Mouse (Mus musculus) liver, embryonic 13.5 days (tissue): Measurements from ENCODE around the gene Gtpbp4. TPM values are rescaled to one million over a fixed set of nuclear protein-coding genes. Genes with fewer than 3 reads are reported as not detected.
"Not testable (repeated sequence)": the region's sequence is repeated elsewhere in the genome, so short reads cannot be mapped to it uniquely, and the experiment has no call there.

ENCODE experiments used
- ATAC-seq: fragments of 200-750 bp; cut with Nextera tagmentation; 2 replicates; pipeline ENCODE4 v1.8.0; 2017; ENCODE audit warnings: low read depth, mild to moderate bottlenecking, moderate number of reproducible peaks, moderate library complexity
- DNase-seq: peaks from one replicate; pipeline ENCODE4 v3.0.0; 2022
- H3K27ac ChIP-seq: fragments of 300-500 bp; sonication (generic); 2 replicates; pipeline ENCODE4 v1.5.1; 2015; ENCODE audit warnings: moderate library complexity, mild to moderate bottlenecking, inconsistent platforms
- H3K27me3 ChIP-seq: fragments of 300-500 bp; sonication (generic); 2 replicates; pipeline ENCODE4 v1.6.1; 2015; ENCODE audit warnings: mild to moderate bottlenecking, inconsistent platforms
- H3K36me3 ChIP-seq: fragments of 300-500 bp; sonication (generic); 2 replicates; pipeline ENCODE4 v1.6.1; 2015; ENCODE audit warnings: mild to moderate bottlenecking, inconsistent platforms
- H3K4me1 ChIP-seq: fragments of 300-500 bp; sonication (generic); replicated peaks from 2 replicates; pipeline ENCODE4 v1.6.1; 2015; ENCODE audit warnings: inconsistent platforms
- H3K4me2 ChIP-seq: fragments of 300-500 bp; sonication (generic); 2 replicates; pipeline ENCODE4 v1.6.1; 2015; ENCODE audit warnings: inconsistent platforms, mild to moderate bottlenecking, moderate library complexity
- H3K4me3 ChIP-seq: fragments of 300-500 bp; sonication (generic); replicated peaks from 2 replicates; pipeline ENCODE4 v1.5.1; 2015; ENCODE audit warnings: mild to moderate bottlenecking, inconsistent platforms
- H3K9ac ChIP-seq: fragments of 300-500 bp; sonication (generic); 2 replicates; pipeline ENCODE4 v1.6.1; 2015; ENCODE audit warnings: mild to moderate bottlenecking, inconsistent platforms
- H3K9me3 ChIP-seq: fragments of 300-500 bp; sonication (generic); replicated peaks from 2 replicates; pipeline ENCODE4 v1.6.1; 2016; ENCODE audit warnings: inconsistent platforms
- WGBS: fragments of 180-500 bp; shearing (Covaris S2); methylation state at CpG from one replicate; pipeline ENCODE4 v1.1.7; 2015; ENCODE audit not compliant: insufficient replicate concordance; 5-methylcytosine and 5-hydroxymethylcytosine counted together
- polyA plus RNA-seq: library from polyadenylated mRNA; unstranded; fragments of >200 nt; fragmentation: Nextera tagmentation; extraction: Ambion mirVana; gene quantifications from 2 replicates; pipeline ENCODE4 v1.2.1, GENCODE M21; 2015

The Gtpbp4 gene
- polyA plus RNA-seq, 1 experiment from 2014 or later = 65.5 TPM

DNA sequence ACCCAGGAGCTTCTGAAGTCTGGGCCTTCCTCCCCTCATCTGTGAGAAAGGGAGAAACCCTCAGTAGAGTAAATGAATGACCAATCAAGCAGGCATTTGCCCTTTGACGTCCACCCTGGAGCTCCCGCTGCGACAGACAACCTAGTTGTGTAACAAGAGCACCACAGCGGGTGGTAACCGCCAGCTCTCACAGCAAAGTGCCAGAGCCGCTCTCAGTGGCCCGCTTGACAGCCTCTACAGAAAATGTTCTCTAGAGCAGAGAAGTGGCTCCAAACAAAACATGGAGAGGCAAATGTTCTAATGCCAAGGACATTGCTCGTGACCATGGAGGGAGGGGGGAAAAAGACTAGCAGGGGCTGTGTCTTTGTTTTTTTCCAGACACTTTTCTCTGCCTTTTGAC, 21.3 kb upstream of the Gtpbp4 start:
- Histone ChIP-seq H3K4me1 (peaks cover 69% of the 10 kb centered on the region), H3K9ac (no peak overlapping the region), H3K27me3 (no peaks in the 10 kb centered on the region), H3K4me3 (no peak overlapping the region), H3K4me2 (no peak overlapping the region), H3K36me3 (no peaks in the 10 kb centered on the region), H3K27ac (peak overlapping the region; percentile 84), H3K9me3 (no peaks in the 10 kb centered on the region)
- no peak for DNase-seq
- WGBS = 65% methylated on average over 8 of the region's 8 CpGs
- ATAC-seq = no peak

DNA sequence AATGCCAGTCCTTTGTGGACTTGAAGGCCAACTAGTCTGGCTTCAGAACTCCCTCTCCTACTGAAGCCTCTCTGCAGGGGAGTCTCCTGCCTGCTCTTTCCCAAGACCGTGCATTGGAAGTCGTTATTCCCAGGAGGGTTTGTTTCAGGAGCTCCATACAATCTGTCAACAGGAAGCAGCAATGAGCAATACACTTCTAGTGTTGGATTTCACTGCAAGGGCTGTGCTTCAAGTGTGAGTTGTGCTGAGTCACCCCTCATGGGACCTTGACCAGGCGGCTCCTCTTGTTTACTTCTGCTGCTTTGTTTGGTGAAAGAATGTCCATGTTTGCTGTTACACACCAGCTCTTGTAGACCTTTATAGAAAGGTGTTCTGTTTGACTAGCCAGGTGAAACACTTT, 18.5 kb upstream of the Gtpbp4 start:
- Histone ChIP-seq H3K36me3 (no peaks in the 10 kb centered on the region), H3K4me3 (no peak overlapping the region), H3K9me3 (no peaks in the 10 kb centered on the region), H3K9ac (no peak overlapping the region), H3K27me3 (no peaks in the 10 kb centered on the region), H3K27ac (peak overlapping the region; percentile 84), H3K4me1 (peaks cover 48% of the 10 kb centered on the region), H3K4me2 (no peak overlapping the region)
- peak; percentile 56 for ATAC-seq
- peak; percentile 65 for DNase-seq
- WGBS = 7% methylated on average over 3 of the region's 3 CpGs

DNA sequence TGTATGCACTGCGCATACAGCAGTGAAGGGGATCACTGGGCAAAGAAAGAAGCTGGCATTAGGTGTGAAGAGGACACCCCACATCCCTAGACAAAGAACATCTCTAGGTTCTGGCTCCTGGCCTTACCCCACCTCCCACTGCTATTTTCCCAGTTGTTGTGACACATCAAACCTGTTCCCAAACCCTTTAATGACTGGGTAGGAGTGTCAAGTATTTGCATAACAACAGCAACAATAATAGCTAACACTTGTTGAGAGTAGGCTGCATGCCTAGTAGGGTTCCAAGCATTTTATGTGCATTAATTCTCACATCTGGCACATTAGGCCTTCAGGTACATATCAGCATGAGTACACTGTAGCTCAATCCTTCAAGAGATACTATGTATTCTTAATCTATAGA, 17.6 kb upstream of the Gtpbp4 start:
- no peaks in the 10 kb centered on the region for H3K9me3 ChIP-seq
- DNase-seq = no peak
- H3K4me3 ChIP-seq = no peak overlapping the region
- no peaks in the 10 kb centered on the region for H3K27me3 ChIP-seq
- no peak overlapping the region for H3K4me2 ChIP-seq
- 92% methylated on average over 1 of the region's 1 CpGs for WGBS
- peak overlapping the region; percentile 84 for H3K27ac ChIP-seq
- no peak for ATAC-seq
- H3K9ac ChIP-seq = no peak overlapping the region
- H3K4me1 ChIP-seq = peaks cover 38% of the 10 kb centered on the region
- no peaks in the 10 kb centered on the region for H3K36me3 ChIP-seq

DNA sequence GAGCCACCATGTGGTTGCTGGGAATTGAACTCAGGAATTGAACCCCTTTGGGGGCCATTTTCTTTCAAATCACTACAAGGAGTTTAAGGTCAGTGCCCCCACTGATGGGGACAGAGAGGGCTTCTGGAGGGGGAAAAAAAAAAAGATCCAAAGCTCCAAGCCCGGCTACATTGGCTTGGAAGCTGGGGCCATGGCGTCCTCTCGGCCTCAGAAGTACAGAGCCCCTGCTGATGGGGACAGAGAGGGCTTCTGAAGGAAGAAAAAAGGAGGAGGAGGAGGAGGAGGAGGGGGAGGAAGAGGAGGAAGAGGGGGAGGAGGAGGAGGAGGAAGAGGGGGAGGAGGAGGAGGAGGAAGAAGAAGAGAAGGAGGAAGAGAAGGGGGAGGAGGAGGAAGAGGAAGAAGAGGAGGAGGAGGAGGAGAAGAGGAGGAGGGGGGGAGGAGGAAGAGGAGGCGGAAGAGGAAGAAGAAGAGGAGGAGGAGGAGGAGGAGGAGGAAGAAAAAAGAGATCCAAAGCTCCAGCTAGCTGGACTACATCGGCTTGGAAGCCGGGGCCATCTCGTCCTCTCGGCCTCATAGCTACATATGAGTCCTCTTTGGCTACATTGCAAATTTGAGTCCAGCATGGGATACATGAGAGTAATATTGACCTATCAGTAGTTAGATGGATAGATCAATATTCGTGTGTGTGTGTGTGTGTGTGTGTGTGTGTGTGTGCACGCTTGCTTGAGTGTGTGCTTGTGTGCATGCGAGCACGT, 15.9 kb upstream of the Gtpbp4 start:
- DNase-seq (no peak), ATAC-seq (peak; percentile 80)
- no peaks in the 10 kb centered on the region for H3K36me3 ChIP-seq
- peaks cover 29% of the 10 kb centered on the region for H3K4me1 ChIP-seq
- no peak overlapping the region for H3K9ac ChIP-seq
- H3K4me3 ChIP-seq = no peak overlapping the region
- H3K27me3 ChIP-seq = no peaks in the 10 kb centered on the region
- no peak overlapping the region for H3K27ac ChIP-seq
- H3K4me2 ChIP-seq = no peak overlapping the region
- no peaks in the 10 kb centered on the region for H3K9me3 ChIP-seq
- 50% methylated on average over 12 of the region's 12 CpGs for WGBS

DNA sequence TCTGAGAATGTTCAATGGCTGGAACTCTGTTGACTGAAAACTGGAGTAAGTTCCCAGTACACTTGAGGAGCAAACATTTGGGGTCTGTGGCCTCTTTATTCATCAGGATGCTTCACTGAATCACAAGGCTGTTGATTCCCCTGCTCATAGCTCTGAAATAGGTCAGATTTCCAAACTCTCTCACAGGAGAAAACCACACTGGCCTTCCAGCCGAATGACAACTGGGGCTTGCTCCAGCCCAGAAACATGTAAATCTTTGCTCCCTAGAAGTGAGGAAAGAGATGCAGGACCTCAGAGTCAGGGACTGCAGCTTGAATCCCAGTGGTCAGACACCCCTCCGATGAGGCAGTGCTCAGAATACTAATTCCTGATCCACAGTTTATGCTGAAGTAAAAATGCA, 7.4 kb upstream of the Gtpbp4 start:
- no peak overlapping the region for H3K9ac ChIP-seq
- H3K27me3 ChIP-seq = no peaks in the 10 kb centered on the region; the same call in 1 of the 2 replicates
- H3K36me3 ChIP-seq = no peaks in the 10 kb centered on the region
- H3K9me3 ChIP-seq = no peaks in the 10 kb centered on the region
- no peak overlapping the region for H3K4me3 ChIP-seq
- ATAC-seq (no peak), DNase-seq (no peak)
- 58% methylated on average over 2 of the region's 2 CpGs for WGBS
- H3K27ac ChIP-seq = no peak overlapping the region
- H3K4me1 ChIP-seq = peaks cover 17% of the 10 kb centered on the region
- no peak overlapping the region for H3K4me2 ChIP-seq

DNA sequence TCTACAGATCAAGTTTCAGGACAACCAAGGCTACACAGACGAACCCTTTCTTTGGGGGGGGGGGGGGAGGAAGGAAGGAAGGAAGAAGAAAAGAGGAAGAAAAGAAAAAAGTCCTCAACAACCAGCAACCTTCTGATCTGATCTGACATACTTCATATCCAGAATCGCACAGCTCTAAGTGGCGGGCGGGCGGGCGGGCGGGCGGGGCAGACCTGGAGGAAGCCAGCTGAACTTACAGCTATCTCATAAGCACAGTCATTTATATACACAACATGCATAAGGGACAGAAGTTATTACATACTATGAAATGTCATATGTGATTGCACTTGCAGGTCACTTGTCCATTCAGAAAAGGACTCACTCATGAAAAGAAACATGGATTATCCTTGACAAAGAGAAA, 3.6 kb upstream of the Gtpbp4 start:
- no peak for DNase-seq
- H3K9me3 ChIP-seq = no peaks in the 10 kb centered on the region
- peak overlapping the region; percentile 41 for H3K4me2 ChIP-seq
- H3K27me3 ChIP-seq = no peaks in the 10 kb centered on the region
- peak overlapping the region; percentile 61 for H3K27ac ChIP-seq
- WGBS = 10% methylated on average over 8 of the region's 8 CpGs
- ATAC-seq = peak; percentile 69
- H3K9ac ChIP-seq = peak overlapping the region; percentile 41; the same call in 1 of the 2 replicates
- H3K4me1 ChIP-seq = peaks cover 37% of the 10 kb centered on the region
- H3K4me3 ChIP-seq = no peak overlapping the region
- H3K36me3 ChIP-seq = no peaks in the 10 kb centered on the region

DNA sequence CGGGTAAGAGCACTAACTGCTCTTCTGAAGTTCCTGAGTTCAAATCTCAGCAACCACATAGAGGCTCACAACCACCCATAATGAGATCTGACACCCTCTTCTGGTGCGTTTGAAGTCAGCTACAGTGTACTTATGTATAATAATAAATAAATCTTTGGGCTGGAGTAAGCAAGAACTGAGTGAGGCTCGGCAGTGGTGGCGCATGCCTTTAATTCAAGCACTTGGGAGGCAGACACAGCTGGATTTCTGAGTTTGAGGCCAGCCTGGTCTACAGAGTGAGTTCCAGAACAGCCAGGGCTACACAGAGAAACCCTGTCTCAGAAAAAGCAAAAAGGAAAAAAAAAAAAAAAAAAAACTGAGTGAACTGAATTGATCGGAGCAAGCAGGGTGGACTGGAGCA, 1.3 kb upstream of the Gtpbp4 start:
- not testable (repeated sequence) for H3K36me3 ChIP-seq, DNase-seq, H3K9me3 ChIP-seq, ATAC-seq, H3K27me3 ChIP-seq
- H3K27ac ChIP-seq = peak overlapping the region; percentile 96
- peak overlapping the region; percentile 91 for H3K9ac ChIP-seq
- H3K4me3 ChIP-seq = peak overlapping the region; percentile 76; the same call in 1 of the 2 replicates
- WGBS = 77% methylated on average over 5 of the region's 5 CpGs
- peaks cover 47% of the 10 kb centered on the region for H3K4me1 ChIP-seq
- H3K4me2 ChIP-seq = peak overlapping the region; percentile 83

DNA sequence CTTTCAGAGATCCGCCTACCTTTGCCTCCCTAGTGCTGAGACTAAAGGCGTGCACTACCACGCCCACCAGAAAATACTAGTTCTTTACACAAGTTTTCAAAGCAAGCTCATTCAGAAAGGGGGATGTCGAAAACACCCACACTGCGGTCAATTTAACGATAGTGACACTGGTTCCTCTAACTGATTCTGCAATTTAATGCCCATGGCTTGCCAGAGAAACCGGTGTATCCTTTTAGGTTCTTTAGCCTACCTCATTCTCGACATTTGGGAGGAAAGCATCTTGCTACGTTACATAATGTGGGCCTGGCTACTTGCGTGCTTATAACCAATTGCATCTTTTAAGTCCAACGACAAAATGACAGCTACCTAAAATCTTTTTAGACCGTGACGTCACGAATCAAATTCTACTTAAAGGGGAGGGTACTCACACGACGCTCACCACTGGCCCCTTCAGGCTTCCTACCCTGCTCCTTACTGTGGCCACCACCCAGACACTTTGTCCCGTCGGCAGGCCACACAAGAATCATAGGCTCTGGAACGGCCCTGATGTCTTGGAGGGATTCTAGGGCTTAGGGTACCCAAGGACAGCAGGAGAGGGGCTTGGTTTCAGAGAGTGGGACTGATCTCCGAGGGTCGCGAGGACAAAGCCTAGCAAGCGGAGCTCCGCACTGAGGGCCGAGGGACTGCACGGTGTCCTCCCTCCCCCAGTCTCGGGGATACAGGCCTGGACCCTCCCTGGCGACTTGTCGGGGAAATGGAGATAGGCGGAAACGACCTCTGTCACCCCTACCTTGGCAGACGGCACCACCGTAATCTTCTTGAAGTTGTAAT, 509 bp downstream of the Gtpbp4 start:
- Histone ChIP-seq H3K4me2 (peak overlapping the region; percentile 83), H3K27ac (peak overlapping the region; percentile 73), H3K9me3 (no peaks in the 10 kb centered on the region), H3K36me3 (peaks cover 21% of the 10 kb centered on the region), H3K27me3 (no peaks in the 10 kb centered on the region), H3K4me3 (peak overlapping the region; percentile 76), H3K9ac (peak overlapping the region; percentile 78), H3K4me1 (peaks cover 47% of the 10 kb centered on the region)
- ATAC-seq (peak; percentile 17), DNase-seq (no peak)
- WGBS = 1% methylated on average over 33 of the region's 33 CpGs

DNA sequence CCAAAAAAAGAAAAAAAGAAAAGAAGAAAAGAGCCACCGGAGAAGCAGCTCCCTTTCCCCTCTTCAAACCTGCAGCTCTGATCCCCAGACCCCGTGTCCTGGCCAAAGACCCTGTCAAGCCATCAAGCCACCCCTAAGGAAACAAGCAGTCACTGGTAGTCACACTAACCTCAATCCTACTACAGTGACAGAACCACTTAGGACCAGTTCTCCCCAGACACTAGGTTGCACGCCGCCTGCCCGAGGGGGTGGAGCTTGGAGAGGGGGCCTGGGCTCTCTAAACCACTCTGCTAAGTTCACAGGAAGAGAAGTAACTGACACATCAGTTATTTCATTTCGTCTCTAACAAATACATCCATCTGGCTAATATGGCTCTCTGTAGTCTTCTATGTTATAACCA, 3.7 kb downstream of the Gtpbp4 start:
- 75% methylated on average over 6 of the region's 6 CpGs for WGBS
- no peaks in the 10 kb centered on the region for H3K27me3 ChIP-seq
- DNase-seq (no peak), ATAC-seq (no peak)
- no peak overlapping the region for H3K4me3 ChIP-seq
- no peak overlapping the region for H3K9ac ChIP-seq
- H3K4me1 ChIP-seq = peaks cover 29% of the 10 kb centered on the region
- H3K36me3 ChIP-seq = peaks cover 52% of the 10 kb centered on the region
- H3K4me2 ChIP-seq = no peak overlapping the region
- no peak overlapping the region for H3K27ac ChIP-seq
- H3K9me3 ChIP-seq = no peaks in the 10 kb centered on the region

DNA sequence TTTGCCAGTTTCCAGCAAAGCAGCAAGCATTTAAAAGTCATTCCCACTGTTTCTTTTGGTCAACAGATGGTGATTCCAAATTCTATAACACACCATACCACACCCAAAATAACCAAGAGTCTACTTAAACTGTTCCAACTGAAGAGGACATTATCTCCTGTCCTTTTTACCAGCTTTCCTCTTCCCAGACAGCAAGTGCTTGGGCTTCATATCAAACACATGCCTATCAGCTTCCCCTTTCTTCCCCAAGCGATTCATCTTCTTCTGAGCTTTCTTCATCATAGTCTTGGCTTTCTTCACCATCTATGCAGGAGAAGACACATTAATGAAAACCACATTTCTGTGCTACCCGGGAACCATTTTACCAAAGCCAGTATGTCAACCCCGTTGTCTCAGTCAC, 22.9 kb downstream of the Gtpbp4 start:
- H3K27ac ChIP-seq = no peak overlapping the region
- no peak overlapping the region for H3K9ac ChIP-seq
- H3K4me2 ChIP-seq = no peak overlapping the region
- H3K9me3 ChIP-seq = no peaks in the 10 kb centered on the region
- H3K27me3 ChIP-seq = no peaks in the 10 kb centered on the region
- ATAC-seq (no peak), DNase-seq (no peak)
- WGBS = 59% methylated on average over 3 of the region's 3 CpGs
- H3K4me1 ChIP-seq = no peaks in the 10 kb centered on the region
- no peak overlapping the region for H3K4me3 ChIP-seq
- peaks cover 78% of the 10 kb centered on the region for H3K36me3 ChIP-seq

DNA sequence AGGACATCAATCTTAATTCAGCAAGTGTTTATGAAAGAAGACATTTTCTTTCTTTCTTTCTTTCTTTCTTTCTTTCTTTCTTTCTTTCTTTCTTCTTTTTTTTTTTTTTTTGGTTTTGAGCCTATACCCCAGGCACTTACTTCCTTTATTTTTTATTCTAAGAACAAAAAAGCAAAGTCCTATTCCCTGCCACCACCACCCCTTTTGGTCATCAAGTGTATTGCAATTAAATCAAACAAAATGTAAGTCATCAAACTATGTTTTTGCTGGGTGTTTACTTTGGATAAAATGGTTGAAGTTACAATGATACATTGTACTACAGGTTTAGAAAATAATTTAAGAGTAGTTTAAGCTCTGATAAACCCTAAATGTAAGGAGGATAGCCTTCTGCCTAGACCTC, 23.5 kb downstream of the Gtpbp4 start:
- no peak for ATAC-seq
- no peak for DNase-seq
- Histone ChIP-seq H3K36me3 (peaks cover 76% of the 10 kb centered on the region), H3K27me3 (no peaks in the 10 kb centered on the region), H3K4me1 (no peaks in the 10 kb centered on the region), H3K4me2 (no peak overlapping the region), H3K9me3 (no peaks in the 10 kb centered on the region), H3K4me3 (no peak overlapping the region), H3K9ac (no peak overlapping the region), H3K27ac (no peak overlapping the region)
